Comparison of ENCODE assay signal across 9 mouse cellular contexts in genomic region chr9:65555001-65555405, GRCm38 (mm10). TPM values are rescaled to one million over a fixed set of nuclear protein-coding genes. Genes with fewer than 3 reads are reported as not detected.
A peak's percentile ranks its signal among the peaks of the same experiment; 100 is the strongest.
DNase-seq lines count a peak whose midpoint lies in the region; ATAC-seq lines count a peak whose summit lies in the region.
"Had no signal": no experiment of that assay in that cellular context is flagged by ENCODE, and none has a peak within 500 bp of the region (broad histone marks: within the 10 kb centered on the region; RNA-seq: fewer than 3 reads in every experiment).

No protein-coding gene starts in this region.

- DNase-seq in kidney, adult 8-10 months = no peak
- peak; percentile 92 for DNase-seq in c-Kit-positive CD71-positive TER-119-positive erythroid progenitor cells, embryonic 14.5 days (ENCODE audit: low spot score)
- peak; percentile 54 to 80 for DNase-seq in lung, postnatal 4 days
- no peak for DNase-seq in layer of hippocampus, postnatal 36 days
- DNase-seq in gastrocnemius, postnatal 36 days = no peak
- DNase-seq: gastrocnemius, postnatal 14 days had no signal

- WGBS in kidney, embryonic 16.5 days = 8% methylated on average over 5 of the region's 5 CpGs
- WGBS in hindbrain, embryonic 13.5 days = 13% methylated on average over 5 of the region's 5 CpGs
- 28% methylated on average over 5 of the region's 5 CpGs for WGBS in forebrain, embryonic 16.5 days

- H3K4me1 ChIP-seq in kidney, embryonic 16.5 days (ENCODE audit: insufficient read depth, low read length) = peaks cover 29% of the 10 kb centered on the region
- H3K4me1 ChIP-seq in hindbrain, embryonic 13.5 days (replicated peaks) = peaks cover 30% of the 10 kb centered on the region
- H3K4me1 ChIP-seq in forebrain, embryonic 16.5 days (replicated peaks; ENCODE audit: control insufficient read depth, insufficient read depth, low read length) = peaks cover 2% of the 10 kb centered on the region

- H3K9ac ChIP-seq in kidney, embryonic 16.5 days (replicated peaks; ENCODE audit: low read length) = peak overlapping the region; percentile 29
- peak overlapping the region; percentile 46; the same call in 1 of the 2 replicates for H3K9ac ChIP-seq in hindbrain, embryonic 13.5 days
- H3K9ac ChIP-seq in forebrain, embryonic 16.5 days (replicated peaks; ENCODE audit: low read depth, low read length) = no peak overlapping the region

- H3K4me3 ChIP-seq in kidney, embryonic 16.5 days (ENCODE audit: low read length) = no peak overlapping the region
- no peak overlapping the region for H3K4me3 ChIP-seq in hindbrain, embryonic 13.5 days
- no peak overlapping the region for H3K4me3 ChIP-seq in forebrain, embryonic 16.5 days (replicated peaks; ENCODE audit: low read length)

- no peaks in the 10 kb centered on the region for H3K9me3 ChIP-seq in kidney, embryonic 16.5 days (ENCODE audit: low read length)
- no peaks in the 10 kb centered on the region for H3K9me3 ChIP-seq in hindbrain, embryonic 13.5 days
- no peaks in the 10 kb centered on the region for H3K9me3 ChIP-seq in forebrain, embryonic 16.5 days (ENCODE audit: control insufficient read depth, low read length)

- intact Hi-C loops in gastrocnemius, postnatal 36 days (cut with DNase I) = no loop called here

- H3K27me3 ChIP-seq in kidney, embryonic 16.5 days (ENCODE audit: insufficient read depth, low read length) = no peaks in the 10 kb centered on the region
- no peaks in the 10 kb centered on the region for H3K27me3 ChIP-seq in hindbrain, embryonic 13.5 days
- no peaks in the 10 kb centered on the region for H3K27me3 ChIP-seq in forebrain, embryonic 16.5 days (replicated peaks; ENCODE audit: control insufficient read depth, insufficient read depth, low read length)

- peak overlapping the region; percentile 6; the same call in 1 of the 2 replicates for H3K4me2 ChIP-seq in kidney, embryonic 16.5 days (replicated peaks; ENCODE audit: low read depth, low read length)
- no peak overlapping the region for H3K4me2 ChIP-seq in hindbrain, embryonic 13.5 days
- no peak overlapping the region for H3K4me2 ChIP-seq in forebrain, embryonic 16.5 days (ENCODE audit: low read length)

- peak; percentile 76 for ATAC-seq in kidney, embryonic 16.5 days (ENCODE audit: low FRiP score, low TSS enrichment)
- no peak for ATAC-seq in hindbrain, embryonic 13.5 days (ENCODE audit: low FRiP score)
- ATAC-seq in forebrain, embryonic 16.5 days = no peak

- H3K36me3 ChIP-seq in kidney, embryonic 16.5 days (ENCODE audit: insufficient read depth, low read length) = peaks cover 14% of the 10 kb centered on the region; the same call in 1 of the 2 replicates
- H3K36me3 ChIP-seq in hindbrain, embryonic 13.5 days = peaks cover 32% of the 10 kb centered on the region
- no peaks in the 10 kb centered on the region for H3K36me3 ChIP-seq in forebrain, embryonic 16.5 days (ENCODE audit: control insufficient read depth, insufficient read depth)

- peak overlapping the region; percentile 72 for H3K27ac ChIP-seq in kidney, embryonic 16.5 days (ENCODE audit: low read length)
- H3K27ac ChIP-seq in hindbrain, embryonic 13.5 days = no peak overlapping the region
- no peak overlapping the region for H3K27ac ChIP-seq in forebrain, embryonic 16.5 days (ENCODE audit: low read length)

RNA-seq across cellular contexts. Expression of gene Plekho2, which starts 24.8 kb away (rescaled TPM):
- polyA plus RNA-seq in kidney, embryonic 16.5 days (2015; fragmentation: Nextera tagmentation; extraction: Ambion mirVana) = 18.7 and 19.4 TPM in 2 replicates
- 5.8 and 7.6 TPM in 2 replicates for polyA plus RNA-seq in hindbrain, embryonic 13.5 days (2015; fragmentation: Nextera tagmentation; extraction: Ambion mirVana)
- 10 to 100 TPM in 1 of 2 experiments, 1 to 10 TPM in 1; 9.8 to 10.9 TPM for total RNA-seq in layer of hippocampus, postnatal 36 days (2021)
- total RNA-seq in gastrocnemius, postnatal 36 days (2021) = 1 to 10 TPM; 5.2 to 5.9 TPM
- 4.7 and 5.7 TPM in 2 replicates for polyA plus RNA-seq in forebrain, embryonic 16.5 days (2015; fragmentation: Nextera tagmentation; extraction: Ambion mirVana)

RNA-seq across cellular contexts. Expression of gene Pif1, which starts 32.0 kb away (rescaled TPM):
- polyA plus RNA-seq in kidney, embryonic 16.5 days (2015; fragmentation: Nextera tagmentation; extraction: Ambion mirVana) = 15.5 and 16.9 TPM in 2 replicates
- polyA plus RNA-seq in hindbrain, embryonic 13.5 days (2015; fragmentation: Nextera tagmentation; extraction: Ambion mirVana) = 3.8 and 4.4 TPM in 2 replicates
- under 1 TPM; 0.12 to 0.25 TPM for total RNA-seq in layer of hippocampus, postnatal 36 days (2021)
- total RNA-seq in gastrocnemius, postnatal 36 days (2021) = under 1 TPM in 1 of 2 experiments, not detected in 1; 0.92 TPM
- polyA plus RNA-seq in forebrain, embryonic 16.5 days (2015; fragmentation: Nextera tagmentation; extraction: Ambion mirVana) = 8.9 and 10.2 TPM in 2 replicates

RNA-seq across cellular contexts. Expression of gene Ankdd1a, which starts 35.0 kb away (rescaled TPM):
- polyA plus RNA-seq in kidney, embryonic 16.5 days (2015; fragmentation: Nextera tagmentation; extraction: Ambion mirVana) = not detected in 2 replicates
- 0.51 and 0.75 TPM in 2 replicates for polyA plus RNA-seq in hindbrain, embryonic 13.5 days (2015; fragmentation: Nextera tagmentation; extraction: Ambion mirVana)
- total RNA-seq in layer of hippocampus, postnatal 36 days (2021) = 1 to 10 TPM; 2.9 to 3.5 TPM
- not detected for total RNA-seq in gastrocnemius, postnatal 36 days (2021)
- 0.24 and 0.46 TPM in 2 replicates for polyA plus RNA-seq in forebrain, embryonic 16.5 days (2015; fragmentation: Nextera tagmentation; extraction: Ambion mirVana)
- total RNA-seq: gastrocnemius, postnatal 14 days had no signal

Comparison
In these comparisons a context has a peak if more than half of its experiments do, and no peak if none do; other contexts are left out.
1. DNase-seq: peak in c-Kit-positive CD71-positive TER-119-positive erythroid progenitor cells, embryonic 14.5 days (single experiment) and lung, postnatal 4 days (2 of 2); none in kidney, adult 8-10 months (0 of 2), layer of hippocampus, postnatal 36 days (0 of 2) and gastrocnemius, postnatal 36 days (0 of 2).